Mouse (Mus musculus): ENCODE data around the gene Gm12185. TPM values are rescaled to one million over a fixed set of nuclear protein-coding genes. Genes with fewer than 3 reads are reported as not detected.

Gm12185 gene
- total RNA-seq, 1 experiment from 2014 or later = 0.10 TPM

DNA sequence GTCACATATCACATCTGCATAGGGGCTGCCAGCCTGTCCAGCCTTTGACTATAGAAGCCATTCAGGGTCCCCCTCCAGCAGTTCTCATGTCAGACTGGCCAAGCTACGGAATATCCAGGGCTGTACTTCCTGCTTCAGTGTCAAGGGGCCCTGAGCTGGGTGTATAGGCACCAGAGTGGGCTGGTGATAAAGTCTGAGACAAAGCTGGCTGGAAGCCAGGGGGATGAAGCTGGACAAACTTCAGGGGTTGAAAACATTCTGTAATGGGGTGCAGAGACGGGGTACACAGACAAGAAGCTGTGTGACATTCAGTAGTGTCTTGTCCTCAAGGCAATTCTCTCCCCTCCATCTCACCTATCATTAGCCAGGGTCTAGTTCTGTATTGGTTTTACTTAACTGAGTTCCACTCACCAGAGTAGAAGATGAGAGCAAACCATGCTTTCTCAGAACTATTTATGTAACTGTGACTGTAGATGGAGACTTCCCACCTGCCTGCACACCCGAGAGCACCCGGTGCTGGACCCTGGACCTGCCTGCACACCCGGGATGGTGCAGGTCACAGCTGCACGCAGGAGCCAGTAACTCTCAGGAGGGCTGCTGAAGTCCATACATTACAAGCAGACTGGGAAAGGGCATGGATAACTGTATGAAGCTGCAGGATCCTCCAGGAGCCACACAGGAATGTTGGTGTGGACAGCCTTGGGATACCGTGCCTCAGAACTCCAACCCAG is 122.5 kb downstream of the Gm12185 start:
- no peak for ATAC-seq (replicated peaks; ENCODE audit: insufficient number of reproducible peaks, low FRiP score, low TSS enrichment, poor library complexity, severe bottlenecking)

DNA sequence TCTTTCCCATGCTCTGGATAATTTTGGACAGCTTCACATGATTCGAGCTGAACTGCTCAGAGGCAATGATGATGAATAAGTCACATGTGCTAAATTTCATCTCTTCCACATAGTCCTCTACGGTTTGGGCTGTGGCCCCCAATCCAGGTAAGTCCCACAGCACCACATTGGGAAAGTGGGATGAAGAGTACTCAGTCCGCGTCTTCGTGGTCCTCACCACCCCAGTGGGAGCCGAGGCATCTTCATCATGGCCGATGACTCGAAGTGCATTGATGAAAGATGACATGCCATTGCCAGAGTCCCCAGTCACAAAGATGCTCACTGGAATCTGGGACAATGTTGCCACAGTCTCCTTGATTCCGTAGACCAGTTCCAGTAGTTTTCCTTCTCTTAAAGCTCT is 125.5 kb downstream of the Gm12185 start:
- no peak for ATAC-seq (replicated peaks; ENCODE audit: insufficient number of reproducible peaks, low FRiP score, low TSS enrichment, poor library complexity, severe bottlenecking)

DNA sequence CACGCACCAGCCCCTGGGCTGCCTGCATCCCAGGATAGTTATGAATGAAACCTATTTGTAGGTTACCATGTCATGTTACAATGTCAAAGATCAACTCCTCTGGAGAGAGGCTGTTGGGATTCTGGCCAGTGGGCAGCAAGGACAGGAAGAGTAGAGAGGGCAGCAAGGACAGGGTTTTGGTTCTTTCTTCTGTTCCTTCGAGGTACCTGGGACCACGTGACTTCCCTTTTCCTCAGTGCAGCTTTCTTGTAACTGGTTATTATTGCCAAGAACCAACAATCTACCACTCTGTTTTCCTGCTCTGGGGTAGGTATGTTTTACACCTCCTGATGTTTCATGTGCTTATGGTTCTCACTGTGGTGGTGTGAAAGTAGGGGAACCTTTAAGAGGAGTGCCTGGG is 128.2 kb downstream of the Gm12185 start:
- no peak for ATAC-seq (replicated peaks; ENCODE audit: insufficient number of reproducible peaks, low FRiP score, low TSS enrichment, poor library complexity, severe bottlenecking)

DNA sequence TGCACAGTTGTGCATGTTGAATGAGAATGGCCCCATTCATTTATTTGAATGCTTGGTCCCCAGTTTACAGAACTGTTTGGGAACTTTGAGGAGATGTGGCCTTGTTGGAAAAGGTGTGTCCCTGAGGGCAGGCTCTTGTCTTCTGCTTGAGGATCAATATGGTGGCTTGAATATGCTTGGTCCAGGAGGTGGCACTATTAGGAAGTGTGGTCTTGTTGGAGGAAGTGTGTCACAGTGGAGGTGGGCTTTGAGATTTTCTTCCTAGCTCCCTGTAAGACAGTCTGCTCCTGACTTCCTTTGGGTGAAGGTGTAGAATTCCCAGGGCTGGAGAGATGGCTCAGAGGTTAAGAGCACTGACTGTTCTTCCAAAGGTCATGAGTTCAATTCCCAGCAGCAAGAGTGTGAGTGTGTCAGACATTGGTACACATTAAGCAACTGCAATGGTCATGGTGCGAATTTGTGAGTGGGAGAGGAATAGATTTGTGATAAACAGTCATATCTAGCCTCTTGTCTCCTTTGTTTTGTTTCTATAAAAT is 129.2 kb downstream of the Gm12185 start:
- no peak for ATAC-seq (replicated peaks; ENCODE audit: insufficient number of reproducible peaks, low FRiP score, low TSS enrichment, poor library complexity, severe bottlenecking)

DNA sequence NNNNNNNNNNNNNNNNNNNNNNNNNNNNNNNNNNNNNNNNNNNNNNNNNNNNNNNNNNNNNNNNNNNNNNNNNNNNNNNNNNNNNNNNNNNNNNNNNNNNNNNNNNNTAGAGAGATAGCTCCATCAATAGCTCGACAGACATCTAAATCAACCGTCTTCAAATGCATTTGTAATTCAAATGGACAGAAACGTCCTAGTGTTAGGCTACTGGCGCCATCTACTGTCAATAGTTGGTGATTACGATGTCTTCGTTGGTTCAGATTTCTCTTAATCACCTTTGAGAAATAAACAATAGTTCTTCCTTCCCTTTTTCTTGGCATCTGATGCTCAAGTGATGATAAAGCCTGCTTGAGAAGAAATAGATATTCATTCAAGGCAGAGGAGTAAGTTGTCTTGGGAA is 133.0 kb downstream of the Gm12185 start:
- ATAC-seq (replicated peaks; ENCODE audit: insufficient number of reproducible peaks, low FRiP score, low TSS enrichment, poor library complexity, severe bottlenecking) = 0 out of 2 replicates have a peak, but pooled peaks have one; percentile 18

Other genes starting within 250 kb of the Gm12185 start
- gene Rack1, start 191.9 kb downstream of the Gm12185 start, total RNA-seq (2017) = 995 to 1,435 TPM (median 1,367 TPM) in 3 replicates
- gene Trim41, start 174.9 kb downstream of the Gm12185 start, total RNA-seq (2017) = 52.9 to 85.7 TPM (median 59.4 TPM) in 3 replicates
- gene Trim7, start 166.1 kb downstream of the Gm12185 start, total RNA-seq (2017) = 9.4 to 15.9 TPM (median 15.5 TPM) in 3 replicates
- gene Gm12184, start 165.6 kb downstream of the Gm12185 start, total RNA-seq (2017) = 7.5 to 29.4 TPM (median 12.2 TPM) in 3 replicates
- 36.6 to 51.0 TPM (median 48.9 TPM) in 3 replicates for gene Irgm1, start 120.5 kb downstream of the Gm12185 start, total RNA-seq (2017)
- gene Gm5431, start 90.0 kb downstream of the Gm12185 start, total RNA-seq (2017) = 6.7 to 9.7 TPM (median 8.8 TPM) in 3 replicates
- gene Psme2b, start 46.0 kb downstream of the Gm12185 start, total RNA-seq (2017) = 32.3 to 73.6 TPM (median 37.8 TPM) in 3 replicates
- gene Olfr56, start 13.3 kb downstream of the Gm12185 start, total RNA-seq (2017) = 0.29 to 2.8 TPM (median 0.85 TPM) in 3 replicates
- 33.5 to 71.5 TPM (median 41.1 TPM) in 3 replicates for gene 9930111J21Rik1, start 12.8 kb downstream of the Gm12185 start, total RNA-seq (2017)
- 1.3 to 3.0 TPM (median 1.7 TPM) in 3 replicates for gene Tgtp1, start 1.9 kb upstream of the Gm12185 start, total RNA-seq (2017)
- 84.2 to 227 TPM (median 114 TPM) in 3 replicates for gene 9930111J21Rik2, start 59.0 kb upstream of the Gm12185 start, total RNA-seq (2017)
- 15.9 to 85.7 TPM (median 25.2 TPM) in 3 replicates for gene Tgtp2, start 72.0 kb upstream of the Gm12185 start, total RNA-seq (2017)
- gene Ifi47, start 84.4 kb upstream of the Gm12185 start, total RNA-seq (2017) = 23.6 to 98.9 TPM (median 35.3 TPM) in 3 replicates
- not detected in 3 replicates for gene Olfr1396, start 122.6 kb upstream of the Gm12185 start, total RNA-seq (2017)
- not detected in 3 replicates for gene Olfr1395, start 150.0 kb upstream of the Gm12185 start, total RNA-seq (2017)
- not detected in 3 replicates for gene Olfr1394, start 162.2 kb upstream of the Gm12185 start, total RNA-seq (2017)
- gene Btnl9, start 194.9 kb upstream of the Gm12185 start, total RNA-seq (2017) = 0.75 to 2.2 TPM (median 0.78 TPM) in 3 replicates
- 96.4 to 134 TPM (median 134 TPM) in 3 replicates for gene Zfp62, start 211.1 kb upstream of the Gm12185 start, total RNA-seq (2017)

Measured in monocyte, adult 5-6 weeks (primary cell).